Mouse (Mus musculus) intestine, embryonic 16.5 days (tissue): ENCODE measurements around the gene Gfra1. TPM values are rescaled to one million over a fixed set of nuclear protein-coding genes. Genes with fewer than 3 reads are reported as not detected.

ENCODE experiments used
- ATAC-seq: fragments of 200-750 bp; cut with Nextera tagmentation; 2 replicates; pipeline ENCODE4 v1.8.0; 2017; ENCODE audit warnings: moderate TSS enrichment, moderate library complexity
- H3K27ac ChIP-seq: fragments of 300-500 bp; sonication (generic); 2 replicates; pipeline ENCODE4 v1.5.1; 2014; ENCODE audit warnings: mild to moderate bottlenecking, low read length
- H3K27me3 ChIP-seq: fragments of 300-500 bp; sonication (generic); replicated peaks from 2 replicates; pipeline ENCODE4 v1.6.1; 2014; ENCODE audit warnings: low read length, control low read depth, mixed read lengths; ENCODE audit not compliant: control insufficient read depth, insufficient read depth
- H3K36me3 ChIP-seq: fragments of 300-500 bp; sonication (generic); 2 replicates; pipeline ENCODE4 v1.6.1; 2014; ENCODE audit warnings: low read length, control low read depth; ENCODE audit not compliant: control insufficient read depth, insufficient read depth
- H3K4me1 ChIP-seq: fragments of 300-500 bp; sonication (generic); 2 replicates; pipeline ENCODE4 v1.6.1; 2014; ENCODE audit warnings: low read length, control low read depth, mixed read lengths; ENCODE audit not compliant: control insufficient read depth, insufficient read depth
- H3K4me2 ChIP-seq: fragments of 300-500 bp; sonication (generic); 2 replicates; pipeline ENCODE4 v1.6.1; 2014; ENCODE audit warnings: low read depth, low read length, control low read depth
- H3K4me3 ChIP-seq: fragments of 300-500 bp; sonication (generic); 2 replicates; pipeline ENCODE4 v1.5.1; 2014; ENCODE audit warnings: mild to moderate bottlenecking, low read length
- H3K9ac ChIP-seq: fragments of 300-500 bp; sonication (generic); 2 replicates; pipeline ENCODE4 v1.6.1; 2014; ENCODE audit warnings: low read depth, low read length
- H3K9me3 ChIP-seq: fragments of 300-500 bp; sonication (generic); 2 replicates; pipeline ENCODE4 v1.6.1; 2016; ENCODE audit warnings: low read length, control low read depth; ENCODE audit not compliant: control insufficient read depth
- WGBS: fragments of 180-500 bp; shearing (Covaris S2); extraction: QIAGEN DNeasy Blood & Tissue Kit; methylation state at CpG from one replicate; pipeline ENCODE4 v1.1.7; 2014; 5-methylcytosine and 5-hydroxymethylcytosine counted together
- polyA plus RNA-seq: library from polyadenylated mRNA; unstranded; fragments of >200 nt; fragmentation: Nextera tagmentation; extraction: Ambion mirVana; gene quantifications from 2 replicates; pipeline ENCODE4 v1.2.1, GENCODE M21; 2015

Gene Gfra1
- polyA plus RNA-seq, 1 experiment from 2014 or later: 13.3 TPM

- H3K9ac ChIP-seq: no peak overlapping the region
- H3K27ac ChIP-seq: no peak overlapping the region
- no peaks in the 10 kb centered on the region; the same call in 1 of the 2 replicates for H3K36me3 ChIP-seq
- 0 out of 2 replicates have a peak, but pooled peaks cover 5% of the 10 kb centered on the region for H3K9me3 ChIP-seq
- no peaks in the 10 kb centered on the region for H3K27me3 ChIP-seq
- no peak overlapping the region for H3K4me2 ChIP-seq
- H3K4me1 ChIP-seq: no peaks in the 10 kb centered on the region
- 68% methylated on average over 14 of the region's 14 CpGs for WGBS
- H3K4me3 ChIP-seq: no peak overlapping the region
- ATAC-seq: no peak
Observed at GRCm38 (mm10) chr19:58309620-58310275, 146.0 kb downstream of the Gfra1 start.

DNA sequence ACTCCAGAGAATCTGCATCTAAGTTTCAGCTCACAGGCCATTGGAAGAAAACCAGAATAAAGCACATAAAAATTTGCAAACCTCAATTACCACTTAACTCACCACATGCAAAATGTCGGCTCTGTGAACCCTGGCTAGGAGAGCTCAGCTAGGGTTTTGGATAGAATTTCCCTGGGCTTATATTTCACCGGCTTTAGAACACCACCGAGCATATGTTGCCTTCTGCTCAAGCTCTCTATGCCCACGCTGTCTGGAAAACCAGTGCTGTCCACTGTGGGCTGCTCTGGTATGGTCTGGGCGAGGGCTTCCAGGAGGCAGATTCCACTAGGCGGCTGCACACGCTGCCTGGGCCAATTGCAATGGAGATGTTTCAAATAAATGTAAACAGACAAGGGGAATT, 154.6 kb downstream of the Gfra1 start:
- H3K4me1 ChIP-seq: no peaks in the 10 kb centered on the region
- ATAC-seq: no peak
- no peak overlapping the region for H3K27ac ChIP-seq
- H3K9ac ChIP-seq: no peak overlapping the region
- H3K36me3 ChIP-seq: no peaks in the 10 kb centered on the region
- H3K9me3 ChIP-seq: no peaks in the 10 kb centered on the region
- no peaks in the 10 kb centered on the region for H3K27me3 ChIP-seq
- H3K4me3 ChIP-seq: no peak overlapping the region
- H3K4me2 ChIP-seq: no peak overlapping the region
- WGBS: 80% methylated on average over 7 of the region's 7 CpGs

DNA sequence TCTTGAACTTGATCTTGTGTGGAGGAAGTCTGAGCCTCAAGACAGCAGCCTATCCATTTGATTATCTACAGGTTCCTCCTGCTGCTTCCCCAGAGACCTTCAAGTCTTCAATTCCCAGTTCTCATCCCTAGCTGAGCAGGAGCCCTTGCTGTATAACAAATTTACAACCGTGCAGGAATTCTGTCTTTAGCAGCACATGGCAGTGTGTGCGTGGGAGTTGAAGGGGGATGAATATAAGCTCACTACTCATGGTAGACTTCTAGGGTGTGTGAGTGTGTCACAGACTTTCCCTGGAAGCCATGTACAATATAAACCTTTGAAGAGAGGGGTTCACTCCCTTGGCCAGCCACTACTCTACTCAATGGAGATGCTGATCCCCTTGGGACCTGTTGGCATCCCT, 157.8 kb downstream of the Gfra1 start:
- Histone ChIP-seq H3K4me1 (no peaks in the 10 kb centered on the region), H3K27ac (no peak overlapping the region), H3K4me3 (no peak overlapping the region), H3K9me3 (no peaks in the 10 kb centered on the region), H3K9ac (no peak overlapping the region), H3K27me3 (no peaks in the 10 kb centered on the region), H3K4me2 (no peak overlapping the region), H3K36me3 (no peaks in the 10 kb centered on the region)
- 71% methylated on average over 2 of the region's 2 CpGs for WGBS
- ATAC-seq: no peak

GRCm38 (mm10) chr19:58296842-58297190, 158.9 kb downstream of the Gfra1 start:
- H3K9ac ChIP-seq: no peak overlapping the region
- no peaks in the 10 kb centered on the region for H3K4me1 ChIP-seq
- no peak overlapping the region for H3K4me2 ChIP-seq
- H3K27ac ChIP-seq: no peak overlapping the region
- 63% methylated on average over 7 of the region's 7 CpGs for WGBS
- no peaks in the 10 kb centered on the region for H3K27me3 ChIP-seq
- no peaks in the 10 kb centered on the region for H3K36me3 ChIP-seq
- no peak for ATAC-seq
- H3K4me3 ChIP-seq: no peak overlapping the region
- H3K9me3 ChIP-seq: no peaks in the 10 kb centered on the region

DNA sequence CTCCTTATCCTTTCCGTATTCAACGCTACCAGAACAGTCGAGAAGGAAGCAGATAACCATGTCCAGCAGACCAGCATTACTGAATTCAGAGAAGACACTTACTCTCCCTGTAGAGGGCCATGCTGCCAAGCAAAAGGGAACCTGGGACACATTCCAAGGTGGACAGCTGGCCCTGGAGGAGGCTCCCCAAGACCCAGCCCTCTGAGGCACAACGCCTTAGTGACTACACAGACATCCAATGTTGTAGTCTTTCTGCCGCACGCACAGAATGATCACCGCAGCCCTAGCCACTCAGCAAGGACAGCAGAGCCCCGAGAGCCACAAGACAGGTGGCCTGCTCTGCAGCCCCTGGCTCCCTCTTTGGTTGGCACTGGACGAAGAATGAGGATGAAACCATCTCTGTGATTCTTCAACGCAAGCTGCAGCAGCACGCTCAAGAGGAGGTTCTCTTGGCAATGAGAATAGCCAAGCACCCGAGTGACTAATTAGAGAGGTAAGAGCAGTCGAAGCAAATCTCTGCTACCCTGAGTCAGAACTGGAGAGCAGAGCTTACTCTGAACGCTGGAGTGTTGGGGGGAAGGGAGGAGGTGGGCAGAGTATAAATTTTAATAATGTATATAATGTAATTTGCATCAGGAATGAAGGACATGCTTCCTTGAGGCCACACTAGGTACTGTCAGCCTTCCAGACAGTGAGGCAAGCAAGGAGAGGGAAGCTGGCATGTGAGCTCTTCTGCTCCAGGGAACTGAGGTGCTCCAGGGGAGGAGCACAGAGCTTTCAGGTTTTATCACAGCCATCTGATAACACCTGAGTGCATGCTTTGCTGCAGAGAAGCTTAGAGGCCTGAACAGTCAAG, 159.5 kb downstream of the Gfra1 start:
- Histone ChIP-seq H3K4me3 (no peak overlapping the region), H3K9me3 (no peaks in the 10 kb centered on the region), H3K27me3 (no peaks in the 10 kb centered on the region), H3K9ac (no peak overlapping the region), H3K36me3 (no peaks in the 10 kb centered on the region), H3K4me2 (no peak overlapping the region), H3K27ac (no peak overlapping the region), H3K4me1 (no peaks in the 10 kb centered on the region)
- 81% methylated on average over 14 of the region's 14 CpGs for WGBS
- ATAC-seq: no peak

DNA sequence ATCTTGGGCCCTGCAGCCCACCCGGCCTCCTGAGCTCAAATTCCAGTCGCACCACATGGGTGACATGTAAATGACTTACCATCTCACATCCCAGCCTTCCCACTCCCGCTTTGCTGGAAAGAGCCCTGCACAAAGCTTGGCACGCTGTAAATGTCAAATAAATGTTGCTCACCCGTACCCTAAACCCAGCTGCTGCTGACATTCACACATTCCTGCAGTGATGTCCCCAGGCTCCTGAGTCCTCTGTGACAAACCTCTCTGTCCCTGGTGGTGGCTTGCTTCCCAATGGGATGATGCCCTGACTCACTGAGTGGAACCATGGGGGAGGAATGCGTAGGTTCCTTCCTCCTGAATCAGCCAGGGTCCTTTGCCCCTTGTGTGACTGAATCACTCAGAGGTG, 167.6 kb downstream of the Gfra1 start:
- no peak for ATAC-seq
- H3K9ac ChIP-seq: no peak overlapping the region
- 70% methylated on average over 6 of the region's 6 CpGs for WGBS
- H3K4me2 ChIP-seq: no peak overlapping the region
- no peaks in the 10 kb centered on the region for H3K36me3 ChIP-seq
- no peaks in the 10 kb centered on the region for H3K4me1 ChIP-seq
- H3K4me3 ChIP-seq: no peak overlapping the region
- no peaks in the 10 kb centered on the region for H3K9me3 ChIP-seq
- H3K27ac ChIP-seq: no peak overlapping the region
- H3K27me3 ChIP-seq: no peaks in the 10 kb centered on the region

DNA sequence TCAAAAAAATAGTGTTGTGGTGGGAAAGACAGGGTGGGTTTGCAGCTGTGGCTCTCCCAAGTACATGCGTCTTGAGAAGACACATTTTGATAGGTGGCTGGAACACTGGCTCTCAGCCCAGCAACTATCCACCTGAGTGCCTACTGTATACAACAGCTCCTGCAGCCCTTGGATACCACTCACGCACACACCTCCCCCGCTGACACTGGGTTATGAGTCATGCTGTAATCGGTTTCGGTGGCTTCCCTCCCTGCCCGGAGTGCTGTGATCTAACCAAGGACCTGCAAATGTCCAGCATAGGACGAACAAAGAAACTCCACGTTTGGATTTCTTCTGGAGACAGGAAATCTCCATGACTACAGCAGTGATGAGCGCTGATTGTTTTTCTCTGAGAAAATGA, 180.4 kb downstream of the Gfra1 start:
- Histone ChIP-seq H3K27me3 (no peaks in the 10 kb centered on the region), H3K4me1 (no peaks in the 10 kb centered on the region), H3K4me2 (no peak overlapping the region), H3K9ac (no peak overlapping the region), H3K4me3 (no peak overlapping the region), H3K27ac (no peak overlapping the region), H3K9me3 (no peaks in the 10 kb centered on the region), H3K36me3 (no peaks in the 10 kb centered on the region)
- 72% methylated on average over 9 of the region's 9 CpGs for WGBS
- no peak for ATAC-seq

GRCm38 (mm10) chr19:58271815-58272214, 183.9 kb downstream of the Gfra1 start:
- Histone ChIP-seq H3K4me2 (no peak overlapping the region), H3K36me3 (no peaks in the 10 kb centered on the region), H3K9me3 (no peaks in the 10 kb centered on the region), H3K9ac (no peak overlapping the region), H3K27me3 (no peaks in the 10 kb centered on the region), H3K4me3 (no peak overlapping the region), H3K27ac (no peak overlapping the region), H3K4me1 (no peaks in the 10 kb centered on the region)
- ATAC-seq: no peak
- WGBS: 77% methylated on average over 8 of the region's 8 CpGs

- H3K4me1 ChIP-seq: no peaks in the 10 kb centered on the region
- H3K9ac ChIP-seq: no peak overlapping the region
- H3K27me3 ChIP-seq: no peaks in the 10 kb centered on the region
- WGBS: 75% methylated on average over 5 of the region's 5 CpGs
- H3K36me3 ChIP-seq: no peaks in the 10 kb centered on the region
- H3K27ac ChIP-seq: no peak overlapping the region
- ATAC-seq: no peak
- no peaks in the 10 kb centered on the region for H3K9me3 ChIP-seq
- H3K4me3 ChIP-seq: no peak overlapping the region
- H3K4me2 ChIP-seq: no peak overlapping the region
Observed at GRCm38 (mm10) chr19:58270778-58271177, 184.9 kb downstream of the Gfra1 start.
